In the genomic region with DNA sequence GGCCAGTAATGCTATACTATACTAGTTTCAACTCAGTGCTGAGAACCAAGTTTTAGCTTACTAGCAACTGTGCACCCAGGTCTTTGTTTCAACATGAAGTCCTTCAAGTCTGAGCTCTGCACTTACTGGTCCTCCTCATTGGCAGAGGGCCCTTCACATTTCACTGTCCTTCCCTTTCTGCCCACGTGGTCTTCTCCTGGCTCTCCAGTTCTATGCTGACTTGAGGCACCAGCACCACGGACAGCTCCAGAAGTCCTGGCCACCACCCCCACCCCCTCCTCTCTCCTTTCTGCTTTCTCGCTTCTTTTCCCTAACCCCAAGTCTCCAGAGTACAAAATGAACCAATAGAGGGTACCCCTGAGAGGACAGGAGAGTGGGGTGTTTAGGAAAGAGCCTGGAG, we compare ENCODE assay signal across 19 mouse cellular contexts. TPM values are rescaled to one million over a fixed set of nuclear protein-coding genes. Genes with fewer than 3 reads are reported as not detected.
DNase-seq lines count a peak whose midpoint lies in the region; ATAC-seq lines count a peak whose summit lies in the region.
"Had no signal": no experiment of that assay in that cellular context is flagged by ENCODE, and none has a peak within 500 bp of the region (broad histone marks: within the 10 kb centered on the region; RNA-seq: fewer than 3 reads in every experiment).

No protein-coding gene starts in this region.

- H3K36me3 ChIP-seq in hindbrain, embryonic 11.5 days (ENCODE audit: control insufficient read depth, insufficient read depth, low read length): no peaks in the 10 kb centered on the region
- no peaks in the 10 kb centered on the region for H3K36me3 ChIP-seq in hindbrain, embryonic 14.5 days (replicated peaks; ENCODE audit: control insufficient read depth, insufficient read depth)
- H3K36me3 ChIP-seq: embryonic facial prominence, embryonic 15.5 days; forebrain, embryonic 12.5 days; neural tube, embryonic 12.5 days had no signal

- H3K4me2 ChIP-seq in hindbrain, embryonic 11.5 days (replicated peaks; ENCODE audit: low read depth, low read length): no peak overlapping the region
- no peak overlapping the region for H3K4me2 ChIP-seq in hindbrain, embryonic 14.5 days (replicated peaks)
- H3K4me2 ChIP-seq: embryonic facial prominence, embryonic 15.5 days; forebrain, embryonic 12.5 days; neural tube, embryonic 12.5 days had no signal

- H3K4me3 ChIP-seq in hindbrain, embryonic 11.5 days (ENCODE audit: low read depth, low read length): no peak overlapping the region
- no peak overlapping the region for H3K4me3 ChIP-seq in hindbrain, embryonic 14.5 days (replicated peaks; ENCODE audit: low read length)
- H3K4me3 ChIP-seq: embryonic facial prominence, embryonic 15.5 days; forebrain, embryonic 12.5 days; neural tube, embryonic 12.5 days had no signal

- H3K4me1 ChIP-seq in hindbrain, embryonic 11.5 days (replicated peaks; ENCODE audit: control insufficient read depth, insufficient read depth, low read length): no peaks in the 10 kb centered on the region
- H3K4me1 ChIP-seq in hindbrain, embryonic 14.5 days (replicated peaks; ENCODE audit: control insufficient read depth, insufficient read depth, low read length): no peaks in the 10 kb centered on the region
- H3K4me1 ChIP-seq: embryonic facial prominence, embryonic 15.5 days; forebrain, embryonic 12.5 days; neural tube, embryonic 12.5 days had no signal

- WGBS in hindbrain, embryonic 11.5 days: 11% methylated on average over 3 of the region's 3 CpGs
- WGBS in hindbrain, embryonic 14.5 days: 2% methylated on average over 3 of the region's 3 CpGs

- no peak overlapping the region for H3K27ac ChIP-seq in hindbrain, embryonic 11.5 days (ENCODE audit: low read depth, low read length)
- H3K27ac ChIP-seq in hindbrain, embryonic 14.5 days: no peak overlapping the region
- H3K27ac ChIP-seq: embryonic facial prominence, embryonic 15.5 days; forebrain, embryonic 12.5 days; macrophage; neural tube, embryonic 12.5 days had no signal

- H3K27me3 ChIP-seq in hindbrain, embryonic 11.5 days (ENCODE audit: control insufficient read depth, insufficient read depth, low read length): peaks cover 3% of the 10 kb centered on the region
- peaks cover 26% of the 10 kb centered on the region for H3K27me3 ChIP-seq in hindbrain, embryonic 14.5 days (ENCODE audit: control insufficient read depth, insufficient read depth, low read length)

- DNase-seq in hindbrain, embryonic 11.5 days (ENCODE audit: low spot score): peak; percentile 16
- DNase-seq in hindbrain, embryonic 14.5 days (ENCODE audit: low spot score): no peak
- DNase-seq in lung, postnatal 36 days: peak; percentile 30
- no peak for DNase-seq in lung, postnatal 25 days (ENCODE audit: low spot score)
- no peak for DNase-seq in gastrocnemius, adult 18-20 months (ENCODE audit: low spot score)
- no peak for DNase-seq in ovary, postnatal 10 days (ENCODE audit: low spot score)
- DNase-seq: adrenal gland, adult 8-10 months; cerebellum, postnatal 10 days; heart, adult 18-20 months had no signal

- H3K9me3 ChIP-seq in hindbrain, embryonic 11.5 days (ENCODE audit: control insufficient read depth, low read length): no peaks in the 10 kb centered on the region
- H3K9me3 ChIP-seq in hindbrain, embryonic 14.5 days (ENCODE audit: control insufficient read depth, low read length): no peaks in the 10 kb centered on the region
- H3K9me3 ChIP-seq: embryonic facial prominence, embryonic 15.5 days; forebrain, embryonic 12.5 days; neural tube, embryonic 12.5 days had no signal

- ATAC-seq in hindbrain, embryonic 11.5 days (ENCODE audit: low FRiP score): no peak
- no peak for ATAC-seq in hindbrain, embryonic 14.5 days (ENCODE audit: low FRiP score)
- 0 out of 2 replicates have a peak, but pooled peaks have one; percentile 45 for ATAC-seq in common myeloid progenitor, adult 5-6 weeks (replicated peaks; ENCODE audit: low read depth, poor library complexity, severe bottlenecking)
- ATAC-seq: CD4-positive, CD25-positive, alpha-beta regulatory T cell, adult 4 months; midbrain, embryonic 16.5 days had no signal

- H3K9ac ChIP-seq in hindbrain, embryonic 11.5 days (ENCODE audit: low read depth, low read length): no peak overlapping the region
- H3K9ac ChIP-seq in hindbrain, embryonic 14.5 days: no peak overlapping the region
- H3K9ac ChIP-seq: embryonic facial prominence, embryonic 15.5 days; forebrain, embryonic 12.5 days; neural tube, embryonic 12.5 days had no signal

RNA-seq across cellular contexts. Expression of gene Cfap65, which starts 4.4 kb away (rescaled TPM):
- polyA plus RNA-seq in hindbrain, embryonic 11.5 days (2014; fragmentation: Nextera tagmentation; extraction: Ambion mirVana): 1.2 TPM in 2 replicates
- 1.2 and 1.4 TPM in 2 replicates for polyA plus RNA-seq in hindbrain, embryonic 14.5 days (2014; fragmentation: Nextera tagmentation; extraction: Ambion mirVana)
- total RNA-seq in common myeloid progenitor, adult 5-6 weeks (2017): not detected in 2 replicates
- not detected for total RNA-seq in gastrocnemius, adult 18-20 months (2021)
- total RNA-seq: liver, adult 2 months had no signal
- polyA plus RNA-seq: CD4-positive, CD25-positive, alpha-beta regulatory T cell, adult 4 months; liver, adult 2 months; macrophage had no signal

RNA-seq across cellular contexts. Expression of gene Ihh, which starts 11.7 kb away (rescaled TPM):
- polyA plus RNA-seq in hindbrain, embryonic 11.5 days (2014; fragmentation: Nextera tagmentation; extraction: Ambion mirVana): 0.20 and 0.35 TPM in 2 replicates
- polyA plus RNA-seq in hindbrain, embryonic 14.5 days (2014; fragmentation: Nextera tagmentation; extraction: Ambion mirVana): 0.32 and 0.35 TPM in 2 replicates
- not detected in 2 replicates for total RNA-seq in common myeloid progenitor, adult 5-6 weeks (2017)
- under 1 TPM; 0.16 to 0.26 TPM for total RNA-seq in gastrocnemius, adult 18-20 months (2021)
- polyA plus RNA-seq: CD4-positive, CD25-positive, alpha-beta regulatory T cell, adult 4 months had no signal

RNA-seq across cellular contexts. Expression of gene Cryba2, which starts 46.8 kb away (rescaled TPM):
- polyA plus RNA-seq in hindbrain, embryonic 11.5 days (2014; fragmentation: Nextera tagmentation; extraction: Ambion mirVana): 0.50 and 1.6 TPM in 2 replicates
- polyA plus RNA-seq in hindbrain, embryonic 14.5 days (2014; fragmentation: Nextera tagmentation; extraction: Ambion mirVana): 2.0 and 2.1 TPM in 2 replicates
- total RNA-seq in common myeloid progenitor, adult 5-6 weeks (2017): not detected in 2 replicates
- not detected for total RNA-seq in gastrocnemius, adult 18-20 months (2021)
- total RNA-seq: heart, adult 18-20 months; heart, postnatal 10 days; liver, adult 2 months had no signal
- polyA plus RNA-seq: CD4-positive, CD25-positive, alpha-beta regulatory T cell, adult 4 months; forebrain, embryonic 12.5 days; liver, adult 2 months; macrophage; neural tube, embryonic 12.5 days had no signal

RNA-seq across cellular contexts. Expression of gene Fev, which starts 54.5 kb away (rescaled TPM):
- polyA plus RNA-seq in hindbrain, embryonic 11.5 days (2014; fragmentation: Nextera tagmentation; extraction: Ambion mirVana): 1.3 and 3.0 TPM in 2 replicates
- 5.2 and 5.8 TPM in 2 replicates for polyA plus RNA-seq in hindbrain, embryonic 14.5 days (2014; fragmentation: Nextera tagmentation; extraction: Ambion mirVana)
- not detected in 2 replicates for total RNA-seq in common myeloid progenitor, adult 5-6 weeks (2017)
- not detected for total RNA-seq in gastrocnemius, adult 18-20 months (2021)
- total RNA-seq: heart, adult 18-20 months; layer of hippocampus, adult 8-10 months; liver, adult 2 months had no signal
- polyA plus RNA-seq: CD4-positive, CD25-positive, alpha-beta regulatory T cell, adult 4 months; forebrain, embryonic 12.5 days; liver, adult 2 months; macrophage; neural tube, embryonic 12.5 days had no signal

Comparison
In these comparisons a context has a peak if more than half of its experiments do, and no peak if none do; other contexts are left out.
1. DNase-seq: peak in hindbrain, embryonic 11.5 days (single experiment) and lung, postnatal 36 days (single experiment); none in hindbrain, embryonic 14.5 days (single experiment), lung, postnatal 25 days (single experiment), gastrocnemius, adult 18-20 months (single experiment) and ovary, postnatal 10 days (single experiment).